Mouse (Mus musculus): ENCODE data around the gene Rps18. TPM values are rescaled to one million over a fixed set of nuclear protein-coding genes. Genes with fewer than 3 reads are reported as not detected.
"Not testable (repeated sequence)": the region's sequence is repeated elsewhere in the genome, so short reads cannot be mapped to it uniquely, and the experiment has no call there.

Gene Rps18
- polyA plus RNA-seq, 1 experiment from 2014 or later: 1,510 TPM

DNA sequence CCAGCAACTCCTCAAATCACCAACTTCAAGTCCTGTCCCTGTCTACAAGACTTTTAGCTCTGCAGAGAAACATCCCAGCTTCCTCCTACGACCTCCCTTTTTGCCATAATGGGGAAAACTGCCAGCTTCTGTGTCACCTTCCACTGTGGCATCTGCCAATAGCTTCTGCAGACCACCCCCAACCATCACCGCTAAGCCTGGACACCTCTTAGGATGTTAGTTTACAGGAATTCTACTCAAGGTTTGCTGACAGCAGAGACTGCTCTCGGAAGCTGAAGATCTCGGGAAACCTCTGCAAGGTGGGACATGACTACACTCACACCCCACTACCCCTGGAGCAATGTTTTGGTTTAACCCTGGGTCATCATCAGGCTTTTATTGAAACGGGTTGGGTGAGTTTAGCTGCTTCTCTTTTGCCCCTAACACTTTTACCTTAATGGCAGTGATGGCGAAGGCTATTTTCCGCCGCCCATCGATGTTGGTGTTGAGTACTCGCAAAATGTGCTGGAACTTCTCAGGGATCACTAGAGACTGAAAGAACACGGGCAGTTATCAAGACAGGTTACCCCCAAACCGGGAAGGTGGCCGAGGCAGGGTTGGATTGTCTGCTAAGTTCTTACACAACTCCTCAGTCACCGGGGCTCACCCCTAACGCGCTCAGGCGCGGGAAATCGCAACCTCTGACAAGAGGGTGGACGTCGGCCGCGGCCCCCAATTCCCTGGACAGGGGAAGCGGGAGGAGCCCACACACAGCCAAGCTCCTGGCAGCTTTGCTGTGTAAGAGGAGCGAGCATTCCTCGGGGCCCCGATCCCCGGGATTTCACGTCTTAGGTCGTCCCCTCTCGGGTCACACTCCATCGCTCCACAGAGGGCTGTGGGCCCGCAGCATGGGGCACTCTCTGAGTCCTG is 901 bp downstream of the Rps18 start:
- Histone ChIP-seq H3K27me3 (ENCODE audit: insufficient read depth, low read length) (no peaks in the 10 kb centered on the region), H3K4me3 (ENCODE audit: low read depth, low read length) (peak overlapping the region; percentile 83), H3K36me3 (replicated peaks; ENCODE audit: insufficient read depth, low read length) (peaks cover 46% of the 10 kb centered on the region), H3K4me2 (ENCODE audit: low read depth, low read length) (peak overlapping the region; percentile 96), H3K9me3 (ENCODE audit: low read length) (no peaks in the 10 kb centered on the region), H3K4me1 (ENCODE audit: insufficient read depth) (peaks cover 42% of the 10 kb centered on the region), H3K27ac (ENCODE audit: low read depth) (peak overlapping the region; percentile 93), H3K9ac (replicated peaks) (peak overlapping the region; percentile 92)
- 1% methylated on average over 33 of the region's 33 CpGs for WGBS (ENCODE audit: insufficient replicate concordance)
- ATAC-seq: peak; percentile 8; the same call in 1 of the 2 replicates
- TF ChIP-seq CTCF (IDR thresholded peaks at IDR 0.05; ENCODE audit: low read depth): no peak
- TF ChIP-seq EP300 (IDR thresholded peaks at IDR 0.05; ENCODE audit: low read depth): no peak
- DNase-seq: no peak

- peaks cover 42% of the 10 kb centered on the region for H3K4me1 ChIP-seq (ENCODE audit: insufficient read depth)
- ATAC-seq (no peak), DNase-seq (peak; percentile 80)
- H3K4me3 ChIP-seq (ENCODE audit: low read depth, low read length): peak overlapping the region; percentile 83
- no peaks in the 10 kb centered on the region for H3K27me3 ChIP-seq (ENCODE audit: insufficient read depth, low read length)
- peak overlapping the region; percentile 93 for H3K27ac ChIP-seq (ENCODE audit: low read depth)
- peak overlapping the region; percentile 96 for H3K4me2 ChIP-seq (ENCODE audit: low read depth, low read length)
- WGBS (ENCODE audit: insufficient replicate concordance): 24% methylated on average over 5 of the region's 5 CpGs
- peaks cover 38% of the 10 kb centered on the region for H3K36me3 ChIP-seq (replicated peaks; ENCODE audit: insufficient read depth, low read length)
- TF ChIP-seq CTCF (IDR thresholded peaks at IDR 0.05; ENCODE audit: low read depth): no peak
- TF ChIP-seq EP300 (IDR thresholded peaks at IDR 0.05; ENCODE audit: low read depth): no peak
- no peaks in the 10 kb centered on the region for H3K9me3 ChIP-seq (ENCODE audit: low read length)
- peak overlapping the region; percentile 92 for H3K9ac ChIP-seq (replicated peaks)
Observed at GRCm38 (mm10) chr17:33953961-33954565, 1.7 kb downstream of the Rps18 start.

DNA sequence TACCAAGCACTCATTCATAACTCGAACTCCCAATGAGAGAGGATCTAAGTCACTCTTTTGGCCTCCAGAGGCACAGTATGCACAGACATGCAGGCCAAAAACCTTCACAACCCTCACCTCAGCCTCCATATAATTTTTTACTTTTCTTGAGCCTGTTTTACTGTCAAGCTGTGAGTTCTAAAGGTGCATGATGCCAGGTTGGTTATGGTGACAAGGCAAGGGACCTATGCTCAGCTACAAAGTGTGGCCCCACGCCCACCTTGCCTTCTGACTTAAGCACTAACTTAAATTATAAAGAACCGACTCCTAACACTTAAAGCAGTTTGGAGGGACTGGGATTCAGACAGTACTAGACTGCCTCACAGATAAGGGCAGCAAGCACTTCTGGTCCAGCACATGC is 2.5 kb downstream of the Rps18 start:
- DNase-seq (no peak), ATAC-seq (no peak)
- TF ChIP-seq CTCF (IDR thresholded peaks at IDR 0.05; ENCODE audit: low read depth) (no peak), EP300 (IDR thresholded peaks at IDR 0.05; ENCODE audit: low read depth) (no peak)
- Histone ChIP-seq H3K27me3 (ENCODE audit: insufficient read depth, low read length) (no peaks in the 10 kb centered on the region), H3K9ac (replicated peaks) (peak overlapping the region; percentile 92), H3K4me2 (ENCODE audit: low read depth, low read length) (peak overlapping the region; percentile 96), H3K36me3 (replicated peaks; ENCODE audit: insufficient read depth, low read length) (peaks cover 30% of the 10 kb centered on the region), H3K4me1 (ENCODE audit: insufficient read depth) (peaks cover 42% of the 10 kb centered on the region), H3K27ac (ENCODE audit: low read depth) (peak overlapping the region; percentile 93), H3K4me3 (ENCODE audit: low read depth, low read length) (peak overlapping the region; percentile 83), H3K9me3 (ENCODE audit: low read length) (no peaks in the 10 kb centered on the region)
- WGBS (ENCODE audit: insufficient replicate concordance): 62% methylated on average over 3 of the region's 3 CpGs

DNA sequence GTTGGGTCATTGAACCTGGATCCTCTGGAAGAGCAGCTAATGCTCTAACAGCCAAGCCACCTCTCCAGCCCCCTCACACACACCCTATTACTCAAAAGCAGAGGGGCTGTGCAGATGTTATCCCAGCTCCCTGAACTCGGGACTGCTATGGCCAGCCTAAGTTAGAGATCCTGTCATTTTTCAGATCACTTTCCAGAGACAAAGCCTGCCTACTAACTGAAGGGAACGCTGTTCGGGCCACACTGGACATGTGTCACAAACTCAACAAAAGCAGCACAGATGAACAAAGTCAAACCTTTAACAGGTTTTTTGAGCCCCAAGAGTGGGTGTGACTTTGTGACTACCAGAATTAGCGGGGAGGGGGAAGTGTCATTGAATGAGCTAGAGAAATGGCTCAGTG is 2.9 kb downstream of the Rps18 start:
- TF ChIP-seq CTCF (IDR thresholded peaks at IDR 0.05; ENCODE audit: low read depth) (no peak), EP300 (IDR thresholded peaks at IDR 0.05; ENCODE audit: low read depth) (no peak)
- Histone ChIP-seq H3K9ac (replicated peaks) (peak overlapping the region; percentile 92), H3K36me3 (replicated peaks; ENCODE audit: insufficient read depth, low read length) (peaks cover 26% of the 10 kb centered on the region), H3K4me3 (ENCODE audit: low read depth, low read length) (peak overlapping the region; percentile 83; the same call in 1 of the 2 replicates), H3K27ac (ENCODE audit: low read depth) (peak overlapping the region; percentile 93), H3K4me1 (ENCODE audit: insufficient read depth) (peaks cover 46% of the 10 kb centered on the region), H3K9me3 (ENCODE audit: low read length) (no peaks in the 10 kb centered on the region), H3K27me3 (ENCODE audit: insufficient read depth, low read length) (no peaks in the 10 kb centered on the region), H3K4me2 (ENCODE audit: low read depth, low read length) (peak overlapping the region; percentile 96)
- ATAC-seq: no peak
- DNase-seq: no peak
- WGBS (ENCODE audit: insufficient replicate concordance): 68% methylated on average over 4 of the region's 4 CpGs

- DNase-seq; ATAC-seq; H3K27me3 ChIP-seq (ENCODE audit: insufficient read depth, low read length); H3K9me3 ChIP-seq (ENCODE audit: low read length): not testable (repeated sequence)
- 70% methylated on average over 13 of the region's 13 CpGs for WGBS (ENCODE audit: insufficient replicate concordance)
- Histone ChIP-seq H3K27ac (ENCODE audit: low read depth) (peak overlapping the region; percentile 66), H3K4me1 (ENCODE audit: insufficient read depth) (peaks cover 51% of the 10 kb centered on the region), H3K4me2 (ENCODE audit: low read depth, low read length) (peak overlapping the region; percentile 96), H3K9ac (replicated peaks) (0 out of 2 replicates have a peak overlapping the region, but pooled peaks have one; percentile 65), H3K4me3 (ENCODE audit: low read depth, low read length) (peak overlapping the region; percentile 52; the same call in 1 of the 2 replicates), H3K36me3 (replicated peaks; ENCODE audit: insufficient read depth, low read length) (peaks cover 22% of the 10 kb centered on the region)
Observed at GRCm38 (mm10) chr17:33952015-33952414, 3.8 kb downstream of the Rps18 start.
